Mouse (Mus musculus) midbrain, postnatal 0 days (tissue): ENCODE measurements around the gene Pbdc1. TPM values are rescaled to one million over a fixed set of nuclear protein-coding genes. Genes with fewer than 3 reads are reported as not detected.

ENCODE experiments used
- ATAC-seq: fragments of 200-750 bp; cut with Nextera tagmentation; 2 replicates; pipeline ENCODE4 v1.8.0; 2017; ENCODE audit warnings: moderate number of reproducible peaks, mild to moderate bottlenecking, moderate TSS enrichment, moderate library complexity; ENCODE audit not compliant: low FRiP score
- DNase-seq: peaks from one replicate; pipeline ENCODE4 v3.0.0-alpha.2; 2015; ENCODE audit warnings: low spot score
- H3K27ac ChIP-seq: fragments of 300-500 bp; sonication (generic); 2 replicates; pipeline ENCODE4 v1.5.1; 2014; ENCODE audit warnings: low read depth, mild to moderate bottlenecking, low read length, mixed read lengths
- H3K27me3 ChIP-seq: fragments of 300-500 bp; sonication (generic); 2 replicates; pipeline ENCODE4 v1.6.1; 2014; ENCODE audit warnings: low read length, control low read depth, mixed read lengths; ENCODE audit not compliant: insufficient read depth
- H3K36me3 ChIP-seq: fragments of 300-500 bp; sonication (generic); 2 replicates; pipeline ENCODE4 v1.6.1; 2014; ENCODE audit warnings: low read length, control low read depth, mixed read lengths; ENCODE audit not compliant: insufficient read depth
- H3K4me1 ChIP-seq: fragments of 300-500 bp; sonication (generic); 2 replicates; pipeline ENCODE4 v1.6.1; 2014; ENCODE audit warnings: mild to moderate bottlenecking, control low read depth, antibody characterized with exemption, low read length, mixed read lengths; ENCODE audit not compliant: insufficient read depth
- H3K4me2 ChIP-seq: fragments of 300-500 bp; sonication (generic); 2 replicates; pipeline ENCODE4 v1.6.1; 2014; ENCODE audit warnings: low read depth, mild to moderate bottlenecking, low read length, mixed read lengths; ENCODE audit not compliant: poor library complexity, severe bottlenecking
- H3K4me3 ChIP-seq: fragments of 300-500 bp; sonication (generic); 2 replicates; pipeline ENCODE4 v1.5.1; 2014; ENCODE audit warnings: low read depth, mild to moderate bottlenecking, low read length, moderate library complexity
- H3K9ac ChIP-seq: fragments of 300-500 bp; sonication (generic); replicated peaks from 2 replicates; pipeline ENCODE4 v1.6.1; 2014; ENCODE audit warnings: mild to moderate bottlenecking, low read length, moderate library complexity, mixed read lengths; ENCODE audit not compliant: poor library complexity, severe bottlenecking
- H3K9me3 ChIP-seq: fragments of 300-500 bp; sonication (generic); 2 replicates; pipeline ENCODE4 v1.6.1; 2016; ENCODE audit warnings: low read length, control low read depth
- CTCF ChIP-seq: IDR thresholded peaks from 2 replicates; pipeline ENCODE4 v1.5.1; 2016; ENCODE audit warnings: antibody characterized with exemption, mild to moderate bottlenecking
- WGBS: fragments of 180-500 bp; shearing (Covaris S2); extraction: QIAGEN DNeasy Blood & Tissue Kit; methylation state at CpG from one replicate; pipeline ENCODE4 v1.1.7; 2014; 5-methylcytosine and 5-hydroxymethylcytosine counted together
- polyA plus RNA-seq: library from polyadenylated mRNA; unstranded; fragments of >200 nt; fragmentation: Nextera tagmentation; extraction: Ambion mirVana; gene quantifications from 2 replicates; pipeline ENCODE4 v1.2.1, GENCODE M21; 2015
- total RNA-seq: library from RNA; depleted of rRNA; stranded (reverse); fragments of >200 nt; gene quantifications from 2 replicates; pipeline ENCODE4 v1.2.3, GENCODE M21; 2014; rRNA removed

Pbdc1 gene
- total RNA-seq: 12.3 and 24.6 TPM in 2 replicates
- 26.9 and 30.4 TPM in 2 replicates for polyA plus RNA-seq

DNA sequence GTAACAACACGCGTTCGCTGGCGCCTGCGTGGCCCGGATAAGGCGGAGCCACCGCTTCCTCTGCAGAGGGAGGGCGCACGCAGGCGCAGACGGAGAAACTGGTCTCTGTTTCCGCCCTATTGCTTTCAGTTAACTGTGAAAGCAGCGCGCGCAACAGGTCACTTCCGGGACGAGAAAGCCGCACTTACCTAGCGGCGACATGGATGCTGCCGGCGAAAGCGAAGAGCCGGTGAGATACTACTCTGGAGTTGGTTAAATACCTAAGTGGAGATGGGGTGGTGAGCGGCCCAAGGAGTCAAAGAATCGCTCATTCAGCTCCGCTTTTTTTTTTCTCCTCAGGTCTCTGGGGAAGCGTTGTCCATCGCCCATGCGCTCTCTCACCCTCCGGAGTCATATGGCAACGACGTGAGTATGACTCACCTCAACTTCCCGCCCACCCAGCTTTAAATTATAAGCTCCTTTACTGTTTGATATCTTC is at the start of gene Pbdc1:
Gene Pbdc1 (plus strand): TSS at position 142 of the 478 bp plus-strand sequence.
- Histone ChIP-seq H3K36me3 (no peaks in the 10 kb centered on the region), H3K4me3 (peak within 1 kb of the TSS; percentile 48), H3K9me3 (no peaks in the 10 kb centered on the region), H3K27ac (peak within 1 kb of the TSS; percentile 59), H3K4me1 (no peaks in the 10 kb centered on the region), H3K9ac (peak within 1 kb of the TSS; percentile 50), H3K27me3 (no peaks in the 10 kb centered on the region), H3K4me2 (peak within 1 kb of the TSS; percentile 65)
- peak; percentile 98 for ATAC-seq
- WGBS: 4% methylated on average over 35 of the region's 35 CpGs
- peak; percentile 27; the same call in 1 of the 2 replicates for TF ChIP-seq CTCF
- DNase-seq: peak; percentile 95

DNA sequence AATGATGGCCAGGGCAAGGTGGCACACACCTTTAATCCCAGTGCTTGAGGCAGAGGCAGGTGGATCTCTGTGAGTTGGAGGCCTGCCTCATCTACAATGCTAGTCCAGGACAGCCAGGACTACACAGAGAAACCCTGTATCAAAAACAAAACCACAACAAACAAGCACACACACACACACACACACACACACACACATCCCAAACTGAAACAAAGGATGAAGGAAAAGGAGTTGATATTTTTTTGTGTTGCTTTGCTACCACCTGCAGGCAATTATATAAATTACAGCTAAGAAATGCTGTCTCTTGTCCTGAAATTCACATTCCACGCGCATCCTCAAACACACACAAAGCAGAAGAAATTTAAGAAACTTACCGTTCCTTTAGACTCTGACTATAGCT is 41.9 kb upstream of the Pbdc1 start:
- no peaks in the 10 kb centered on the region for H3K27me3 ChIP-seq
- H3K4me2 ChIP-seq: no peak overlapping the region
- H3K4me3 ChIP-seq: no peak overlapping the region
- 65% methylated on average over 3 of the region's 3 CpGs for WGBS
- no peaks in the 10 kb centered on the region for H3K9me3 ChIP-seq
- peak; percentile 44 for DNase-seq
- H3K9ac ChIP-seq: no peak overlapping the region
- no peaks in the 10 kb centered on the region for H3K4me1 ChIP-seq
- H3K27ac ChIP-seq: no peak overlapping the region
- TF ChIP-seq CTCF: peak; percentile 67
- ATAC-seq: no peak
- no peaks in the 10 kb centered on the region; the same call in 1 of the 2 replicates for H3K36me3 ChIP-seq

DNA sequence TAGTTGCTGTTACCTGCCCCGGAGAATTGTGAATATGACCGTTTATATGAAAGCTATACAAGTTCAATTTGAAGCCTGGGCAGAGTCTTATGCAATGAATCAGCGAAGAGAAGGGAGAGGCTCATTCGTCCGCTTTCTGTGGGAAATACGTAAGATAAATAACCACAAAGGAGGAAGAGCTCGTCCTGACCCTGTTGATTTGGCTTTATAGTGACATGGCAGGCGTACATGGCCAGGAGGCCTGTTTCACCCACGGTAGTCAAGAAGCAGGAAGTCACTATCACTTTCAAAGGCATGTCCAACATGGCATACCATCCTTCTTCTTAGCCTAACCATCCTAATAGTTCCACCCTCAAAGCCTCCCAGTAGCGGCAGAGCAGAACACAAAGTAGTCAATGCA is 15.3 kb upstream of the Pbdc1 start:
- ATAC-seq: no peak
- no peak overlapping the region for H3K27ac ChIP-seq
- no peaks in the 10 kb centered on the region for H3K4me1 ChIP-seq
- H3K9me3 ChIP-seq: no peaks in the 10 kb centered on the region
- TF ChIP-seq CTCF: no peak
- 94% methylated on average over 10 of the region's 10 CpGs for WGBS
- H3K27me3 ChIP-seq: no peaks in the 10 kb centered on the region
- no peak overlapping the region for H3K9ac ChIP-seq
- no peak overlapping the region for H3K4me3 ChIP-seq
- DNase-seq: no peak
- H3K36me3 ChIP-seq: peaks cover 22% of the 10 kb centered on the region
- no peak overlapping the region for H3K4me2 ChIP-seq

DNA sequence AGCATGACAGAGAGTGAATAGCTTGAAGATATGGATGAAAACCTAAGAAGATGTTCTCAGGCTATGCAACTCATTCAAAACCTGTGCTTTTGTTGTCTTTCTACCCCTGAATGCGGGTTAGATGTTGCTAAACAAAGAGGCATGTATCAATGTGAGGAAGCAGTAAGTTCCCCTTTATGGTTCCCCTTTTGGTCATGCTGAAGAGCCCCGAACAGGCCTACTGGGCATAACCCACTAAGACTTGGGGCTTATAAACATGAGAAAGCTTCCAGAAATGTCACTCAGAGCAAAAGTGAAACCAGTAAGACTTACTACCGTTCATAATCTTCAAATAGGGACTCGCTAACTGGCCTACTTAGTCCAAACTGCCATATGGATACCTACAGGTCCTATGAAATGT is 14.8 kb upstream of the Pbdc1 start:
- H3K27me3 ChIP-seq: no peaks in the 10 kb centered on the region
- H3K36me3 ChIP-seq: peaks cover 20% of the 10 kb centered on the region
- ATAC-seq: no peak
- no peak overlapping the region for H3K9ac ChIP-seq
- 96% methylated on average over 4 of the region's 4 CpGs for WGBS
- DNase-seq: no peak
- no peak for TF ChIP-seq CTCF
- no peak overlapping the region for H3K27ac ChIP-seq
- H3K4me1 ChIP-seq: no peaks in the 10 kb centered on the region
- H3K9me3 ChIP-seq: no peaks in the 10 kb centered on the region
- no peak overlapping the region for H3K4me2 ChIP-seq
- no peak overlapping the region for H3K4me3 ChIP-seq

DNA sequence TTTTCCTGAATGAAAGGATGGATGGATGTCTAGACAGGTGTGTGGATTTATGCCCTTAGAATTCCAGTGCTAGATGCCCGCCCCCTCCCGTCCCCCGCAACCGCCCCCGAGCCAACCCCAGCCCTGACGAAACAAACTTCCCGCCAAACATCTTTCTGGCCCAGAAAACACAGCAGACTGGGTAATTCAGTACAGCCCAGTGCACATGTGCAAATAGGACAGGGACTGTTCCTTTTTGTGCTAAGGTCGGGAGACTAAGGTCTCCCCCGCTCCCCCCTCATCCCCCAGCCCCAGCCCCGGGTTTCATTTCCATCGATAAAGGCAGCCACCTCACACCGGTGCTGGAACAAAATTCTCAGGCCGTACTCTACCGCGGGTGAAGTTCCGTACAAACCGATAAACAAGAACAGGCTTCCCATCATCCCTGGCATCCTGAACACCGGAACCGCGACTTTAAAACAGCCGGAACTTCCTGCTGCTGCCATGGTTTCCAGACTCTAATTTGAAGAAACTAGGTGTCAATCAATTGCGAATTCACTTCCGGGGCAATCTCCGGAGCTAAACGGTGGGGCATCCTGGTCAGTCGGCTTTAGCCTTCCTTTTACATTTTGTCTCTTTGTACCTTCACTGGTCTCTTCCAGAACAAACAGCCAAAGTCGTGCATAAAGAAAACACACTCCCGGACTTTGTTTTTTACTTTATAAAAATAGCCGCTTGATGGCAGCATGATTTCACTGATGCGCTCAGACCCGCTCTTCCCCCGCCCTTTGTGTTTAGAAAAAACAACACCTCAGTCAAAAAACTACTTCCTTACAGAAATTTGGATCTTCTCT is 9.7 kb upstream of the Pbdc1 start:
- no peaks in the 10 kb centered on the region for H3K4me1 ChIP-seq
- peak overlapping the region; percentile 69 for H3K27ac ChIP-seq
- peak overlapping the region; percentile 66 for H3K4me2 ChIP-seq
- peaks cover 11% of the 10 kb centered on the region; the same call in 1 of the 2 replicates for H3K36me3 ChIP-seq
- TF ChIP-seq CTCF: peak; percentile 66
- peak; percentile 94 for DNase-seq
- peak overlapping the region; percentile 59 for H3K9ac ChIP-seq
- H3K9me3 ChIP-seq: no peaks in the 10 kb centered on the region
- H3K27me3 ChIP-seq: no peaks in the 10 kb centered on the region
- peak; percentile 93 for ATAC-seq
- H3K4me3 ChIP-seq: peak overlapping the region; percentile 53
- WGBS: 1% methylated on average over 32 of the region's 32 CpGs

DNA sequence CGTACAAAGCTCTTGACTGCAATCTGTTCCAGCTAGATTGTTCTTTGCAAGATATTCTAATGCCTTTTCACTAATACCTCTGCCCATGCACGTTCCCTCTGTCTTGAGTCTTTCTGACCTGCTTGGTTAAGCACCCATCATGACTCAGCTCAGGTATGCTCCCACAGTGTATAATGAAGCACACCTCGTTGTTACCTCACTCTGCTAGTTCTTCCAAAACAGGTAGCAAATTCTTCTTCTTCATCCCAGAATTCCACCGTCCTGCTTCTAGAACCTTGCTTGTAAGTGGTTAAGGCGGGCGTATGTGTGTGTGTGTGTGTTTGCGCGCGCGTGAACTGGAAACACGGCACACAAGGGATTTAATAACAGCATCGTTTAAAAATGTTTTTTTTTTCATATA is 405 bp upstream of the Pbdc1 start:
- DNase-seq: no peak
- 9% methylated on average over 12 of the region's 12 CpGs for WGBS
- H3K27ac ChIP-seq: peak overlapping the region; percentile 59

More for the DNA sequence above, 405 bp upstream of the Pbdc1 start:
- Histone ChIP-seq H3K4me2 (peak overlapping the region; percentile 56), H3K9me3 (no peaks in the 10 kb centered on the region), H3K4me3 (peak overlapping the region; percentile 48), H3K4me1 (no peaks in the 10 kb centered on the region), H3K9ac (peak overlapping the region; percentile 50; the same call in 1 of the 2 replicates), H3K27me3 (no peaks in the 10 kb centered on the region), H3K36me3 (no peaks in the 10 kb centered on the region)
- no peak for TF ChIP-seq CTCF
- peak; percentile 51 for ATAC-seq
